Mouse (Mus musculus) lung, postnatal 0 days (tissue): ENCODE data around the gene Snap29.

ENCODE experiments used
- CTCF ChIP-seq: IDR thresholded peaks from 2 replicates; pipeline ENCODE4 v1.5.1; 2016; ENCODE audit warnings: antibody characterized with exemption, mild to moderate bottlenecking
- EP300 ChIP-seq: IDR thresholded peaks from 2 replicates; pipeline ENCODE4 v1.6.1; 2016; ENCODE audit warnings: antibody characterized with exemption, mild to moderate bottlenecking, control low read depth

DNA sequence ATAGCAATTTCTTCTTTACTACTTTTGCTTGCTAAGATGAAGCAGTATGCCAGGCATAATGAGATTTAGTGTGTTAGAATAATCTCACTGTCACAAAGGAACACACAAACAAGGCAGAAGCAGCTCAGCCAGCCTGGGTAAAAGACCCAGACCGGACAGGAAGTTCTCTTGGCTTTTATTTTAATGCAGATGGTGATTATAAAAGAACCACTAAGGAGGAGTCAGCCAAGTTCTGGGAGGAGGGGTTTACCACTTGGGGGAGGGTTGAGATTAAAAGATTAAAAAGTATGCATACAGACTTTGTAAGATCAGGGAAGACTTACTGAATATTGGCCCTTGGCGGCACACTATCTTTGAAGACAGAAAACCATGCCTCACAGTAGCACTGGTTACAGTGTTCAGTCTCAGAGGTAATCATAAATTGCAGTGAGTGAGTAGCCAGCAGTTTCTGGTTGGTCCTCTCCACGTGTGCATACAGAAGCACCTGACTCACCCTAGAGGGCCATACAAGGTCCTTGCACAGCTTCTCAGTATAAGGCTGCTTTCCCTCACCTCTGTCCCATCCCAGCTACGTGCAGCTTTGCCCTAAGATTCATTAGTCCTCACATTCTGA, 72.7 kb downstream of the Snap29 start:
- no peak for TF ChIP-seq CTCF
- TF ChIP-seq EP300 = no peak
